Mouse (Mus musculus) activated CD4-positive, CD25-positive, alpha-beta regulatory T cell, adult 4 months (primary cell): ENCODE data around the gene Skint4. TPM values are rescaled to one million over a fixed set of nuclear protein-coding genes. Genes with fewer than 3 reads are reported as not detected.

ENCODE experiments used
- ATAC-seq: one replicate; pipeline ENCODE4 v1.8.0; 2017
- polyA plus RNA-seq, 2 experiments: library from polyadenylated mRNA; unstranded; fragments of 100-300 nt; shearing (Covaris generic); gene quantifications; one replicate each; pipeline ENCODE4 v1.2.1; 2017

Skint4 gene
- not detected for polyA plus RNA-seq

DNA sequence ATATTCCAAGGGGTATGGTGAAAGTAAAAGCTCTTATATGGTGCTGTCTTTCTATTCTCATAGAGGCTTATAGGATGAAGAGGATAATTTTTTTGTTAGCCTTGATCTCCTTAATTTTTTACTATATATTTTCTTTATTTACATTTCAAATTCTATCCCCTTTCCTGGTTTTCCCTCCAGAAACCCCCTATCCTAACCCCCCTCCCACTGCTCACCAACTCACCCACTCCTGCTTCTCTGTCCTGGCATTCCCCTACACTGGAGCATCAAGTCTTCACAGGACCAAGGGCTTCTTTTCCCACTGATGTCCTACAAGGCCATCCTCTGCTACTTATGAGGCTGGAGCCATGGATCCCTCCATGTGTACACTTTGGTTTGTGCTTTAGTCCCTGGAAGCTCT lies at the start of gene Skint4:
Gene Skint4, plus strand, starts transcription at position 301 of the 400 bp plus-strand sequence.
- no peak for ATAC-seq

Other genes with a start within 250 kb of the Skint4 start
- not detected for gene Slc5a9, start 169.1 kb upstream of the Skint4 start, polyA plus RNA-seq
- not detected for gene Skint8, start 152.6 kb upstream of the Skint4 start, polyA plus RNA-seq
- gene Skint7, start 99.1 kb upstream of the Skint4 start, polyA plus RNA-seq = not detected
- not detected for gene Skint1, start 65.7 kb upstream of the Skint4 start, polyA plus RNA-seq
- not detected for gene Skint3, start 160.2 kb downstream of the Skint4 start, polyA plus RNA-seq